Mouse (Mus musculus) midbrain, embryonic 13.5 days (tissue): ENCODE data around the gene Cxcr4. TPM values are rescaled to one million over a fixed set of nuclear protein-coding genes. Genes with fewer than 3 reads are reported as not detected.

Source experiments
- ATAC-seq: fragments of 200-750 bp; cut with Nextera tagmentation; 2 replicates; pipeline ENCODE4 v1.8.0; 2017; ENCODE audit warnings: mild to moderate bottlenecking, moderate TSS enrichment, moderate library complexity
- H3K27ac ChIP-seq: fragments of 300-500 bp; sonication (generic); 2 replicates; pipeline ENCODE4 v1.5.1; 2015; ENCODE audit warnings: inconsistent platforms, mild to moderate bottlenecking, moderate library complexity
- H3K27me3 ChIP-seq: fragments of 300-500 bp; sonication (generic); 2 replicates; pipeline ENCODE4 v1.6.1; 2015; ENCODE audit warnings: mild to moderate bottlenecking, inconsistent platforms
- H3K36me3 ChIP-seq: fragments of 300-500 bp; sonication (generic); 2 replicates; pipeline ENCODE4 v1.6.1; 2015; ENCODE audit warnings: mild to moderate bottlenecking, inconsistent platforms
- H3K4me1 ChIP-seq: fragments of 300-500 bp; sonication (generic); replicated peaks from 2 replicates; pipeline ENCODE4 v1.6.1; 2015; ENCODE audit warnings: inconsistent platforms
- H3K4me2 ChIP-seq: fragments of 300-500 bp; sonication (generic); replicated peaks from 2 replicates; pipeline ENCODE4 v1.6.1; 2015; ENCODE audit warnings: moderate library complexity, mild to moderate bottlenecking, inconsistent platforms
- H3K4me3 ChIP-seq: fragments of 300-500 bp; sonication (generic); replicated peaks from 2 replicates; pipeline ENCODE4 v1.5.1; 2015; ENCODE audit warnings: mild to moderate bottlenecking, inconsistent platforms
- H3K9ac ChIP-seq: fragments of 300-500 bp; sonication (generic); replicated peaks from 2 replicates; pipeline ENCODE4 v1.6.1; 2015; ENCODE audit warnings: mild to moderate bottlenecking, inconsistent platforms
- H3K9me3 ChIP-seq: fragments of 300-500 bp; sonication (generic); 2 replicates; pipeline ENCODE4 v1.6.1; 2016; ENCODE audit warnings: mild to moderate bottlenecking, inconsistent platforms
- WGBS: fragments of 180-500 bp; shearing (Covaris S2); methylation state at CpG from one replicate; pipeline ENCODE4 v1.1.7; 2015; 5-methylcytosine and 5-hydroxymethylcytosine counted together
- polyA plus RNA-seq: library from polyadenylated mRNA; unstranded; fragments of >200 nt; fragmentation: Nextera tagmentation; extraction: Ambion mirVana; gene quantifications from 2 replicates; pipeline ENCODE4 v1.2.1, GENCODE M21; 2015

Cxcr4 gene
- polyA plus RNA-seq = 13.6 and 15.4 TPM in 2 replicates

GRCm38 (mm10) chr1:128592211-128592741, at the start of gene Cxcr4:
Gene Cxcr4 (minus strand): TSS chr1:128592293.
- Histone ChIP-seq H3K27me3 (no peaks in the 10 kb centered on the region; the same call in 1 of the 2 replicates), H3K27ac (peak within 1 kb of the TSS; percentile 80), H3K36me3 (peaks cover 8% of the 10 kb centered on the region), H3K9ac (peak within 1 kb of the TSS; percentile 87), H3K4me2 (peak within 1 kb of the TSS; percentile 87), H3K4me3 (peak within 1 kb of the TSS; percentile 74), H3K9me3 (no peaks in the 10 kb centered on the region), H3K4me1 (peaks cover 75% of the 10 kb centered on the region)
- peak; percentile 81 for ATAC-seq
- 0% methylated on average over 27 of the region's 27 CpGs for WGBS

GRCm38 (mm10) chr1:128639707-128640107, 47.6 kb upstream of the Cxcr4 start:
- 0 out of 2 replicates have a peak, but pooled peaks have one; percentile 22 for ATAC-seq
- Histone ChIP-seq H3K9me3 (no peaks in the 10 kb centered on the region), H3K9ac (no peak overlapping the region), H3K4me1 (peaks cover 26% of the 10 kb centered on the region), H3K27me3 (peaks cover 3% of the 10 kb centered on the region; the same call in 1 of the 2 replicates), H3K4me2 (no peak overlapping the region), H3K4me3 (no peak overlapping the region), H3K36me3 (no peaks in the 10 kb centered on the region), H3K27ac (0 out of 2 replicates have a peak overlapping the region, but pooled peaks have one; percentile 11)
- 55% methylated on average over 4 of the region's 4 CpGs for WGBS

DNA sequence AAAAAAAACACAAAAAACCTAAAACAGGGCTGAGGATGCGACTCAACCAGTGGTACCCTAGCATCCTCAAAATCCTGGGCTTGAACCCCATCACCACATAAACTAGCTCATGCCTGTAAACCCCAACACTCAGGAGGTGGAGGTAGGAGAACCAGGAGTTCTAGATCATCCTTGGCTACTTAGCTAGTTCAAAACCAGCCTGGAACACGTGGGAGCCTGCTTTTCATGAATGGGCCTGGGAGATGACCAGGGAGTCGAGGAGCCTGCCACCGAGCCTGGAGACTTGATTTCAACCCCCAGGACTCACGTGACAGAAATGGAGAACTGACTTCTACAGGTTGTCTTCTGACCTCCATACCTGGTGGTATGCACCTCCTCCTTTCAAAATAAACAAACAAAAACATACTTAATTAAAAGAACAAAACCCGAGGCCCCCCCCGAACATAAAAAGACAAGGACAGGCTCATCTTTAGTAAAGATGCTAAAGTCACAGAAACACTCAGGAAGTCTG, 45.2 kb upstream of the Cxcr4 start:
- 92% methylated on average over 7 of the region's 7 CpGs for WGBS

GRCm38 (mm10) chr1:128636258-128637229, 44.5 kb upstream of the Cxcr4 start:
- peaks cover 13% of the 10 kb centered on the region for H3K4me1 ChIP-seq
- H3K36me3 ChIP-seq = no peaks in the 10 kb centered on the region
- ATAC-seq = no peak
- no peaks in the 10 kb centered on the region for H3K9me3 ChIP-seq
- H3K27me3 ChIP-seq = peaks cover 3% of the 10 kb centered on the region; the same call in 1 of the 2 replicates
- H3K27ac ChIP-seq = no peak overlapping the region
- H3K9ac ChIP-seq = no peak overlapping the region
- no peak overlapping the region for H3K4me3 ChIP-seq
- H3K4me2 ChIP-seq = no peak overlapping the region
- 94% methylated on average over 10 of the region's 10 CpGs for WGBS

More for the DNA sequence above, 45.2 kb upstream of the Cxcr4 start:
- no peak for ATAC-seq
- Histone ChIP-seq H3K9me3 (no peaks in the 10 kb centered on the region), H3K4me3 (no peak overlapping the region), H3K4me1 (peaks cover 13% of the 10 kb centered on the region), H3K36me3 (no peaks in the 10 kb centered on the region), H3K27ac (no peak overlapping the region), H3K9ac (no peak overlapping the region), H3K27me3 (peaks cover 3% of the 10 kb centered on the region; the same call in 1 of the 2 replicates), H3K4me2 (no peak overlapping the region)

DNA sequence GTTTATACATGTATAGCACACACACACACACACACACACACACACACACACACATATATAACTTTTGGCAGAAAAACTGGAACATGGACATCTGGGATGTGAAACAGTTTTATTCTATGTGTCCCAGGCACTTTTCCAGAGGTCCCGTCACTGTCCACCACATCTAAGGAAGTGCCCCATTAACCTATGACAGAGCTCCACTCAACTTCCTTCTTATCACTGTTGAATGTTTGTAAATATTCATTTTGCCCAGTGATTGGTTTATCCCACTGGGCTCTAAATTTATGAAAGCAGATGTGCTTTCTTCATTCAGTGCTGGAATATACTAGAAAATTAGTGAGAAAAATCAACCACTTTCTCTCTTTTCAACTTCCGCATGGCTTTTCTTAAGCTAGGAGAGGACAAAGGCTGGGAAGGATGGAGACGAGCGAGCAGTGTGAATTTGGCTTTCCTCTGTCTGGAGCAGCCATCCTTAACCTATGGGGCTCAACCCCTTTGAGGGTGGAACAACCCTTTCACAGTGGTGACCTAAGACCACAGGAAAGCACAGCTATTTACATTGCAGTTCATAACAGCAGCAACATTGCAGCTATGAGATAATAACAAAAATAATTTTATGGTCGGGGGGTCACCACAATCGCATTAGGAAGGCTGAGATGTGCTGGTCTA, 41.8 kb upstream of the Cxcr4 start:
- Histone ChIP-seq H3K9ac (no peak overlapping the region), H3K4me1 (no peaks in the 10 kb centered on the region), H3K9me3 (no peaks in the 10 kb centered on the region; the same call in 1 of the 2 replicates), H3K36me3 (no peaks in the 10 kb centered on the region), H3K4me2 (no peak overlapping the region), H3K27me3 (peaks cover 3% of the 10 kb centered on the region; the same call in 1 of the 2 replicates), H3K27ac (no peak overlapping the region), H3K4me3 (no peak overlapping the region)
- ATAC-seq = no peak
- 56% methylated on average over 6 of the region's 6 CpGs for WGBS

DNA sequence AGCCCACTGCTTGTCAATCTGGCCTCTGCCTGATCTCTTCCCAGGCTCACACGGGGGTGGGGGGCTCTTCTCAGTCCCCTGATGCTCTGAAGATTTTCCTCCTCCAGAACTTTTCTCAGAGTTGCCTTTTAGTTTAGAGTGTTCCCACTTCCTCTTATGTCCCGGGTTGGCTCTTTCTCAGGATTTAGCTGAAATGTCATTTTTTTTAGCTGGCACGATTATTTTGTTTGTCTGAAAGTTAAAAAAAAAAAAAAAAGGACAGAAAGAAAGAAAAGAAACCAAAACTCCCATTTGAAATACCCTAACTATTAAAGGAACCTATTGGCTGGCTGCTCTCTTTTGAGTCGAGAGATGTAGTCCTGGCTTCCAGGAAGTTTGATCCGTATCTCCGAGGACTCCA, 40.4 kb upstream of the Cxcr4 start:
- no peaks in the 10 kb centered on the region; the same call in 1 of the 2 replicates for H3K9me3 ChIP-seq
- no peak for ATAC-seq
- WGBS = 74% methylated on average over 6 of the region's 6 CpGs

DNA sequence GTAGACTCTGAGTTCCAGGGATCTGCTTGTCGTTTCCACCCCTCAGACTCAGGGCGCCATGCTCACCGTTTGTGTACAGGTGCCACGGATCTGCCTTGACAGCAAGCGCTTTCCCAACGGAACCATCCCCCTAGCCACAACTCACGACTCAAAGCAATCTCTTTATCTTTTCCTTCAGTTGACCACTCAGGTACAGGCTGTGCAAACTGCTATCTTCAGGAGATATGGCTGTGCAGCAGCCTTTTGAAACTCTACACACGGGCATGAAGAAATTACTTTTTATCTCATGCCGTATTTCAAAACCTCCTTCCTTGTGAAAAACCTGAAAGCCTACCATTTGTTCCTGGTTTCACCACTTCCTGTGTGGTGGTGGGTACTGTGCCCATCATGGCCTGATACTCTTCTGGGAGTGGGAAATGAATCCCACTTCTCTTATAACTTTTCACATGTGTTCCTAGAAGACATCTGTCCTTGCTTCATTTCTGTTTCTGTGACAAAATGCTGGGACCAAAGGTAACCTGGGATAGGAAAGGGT, 34.1 kb upstream of the Cxcr4 start:
- Histone ChIP-seq H3K4me2 (no peak overlapping the region), H3K4me3 (no peak overlapping the region), H3K9ac (no peak overlapping the region), H3K27ac (no peak overlapping the region), H3K9me3 (no peaks in the 10 kb centered on the region; the same call in 1 of the 2 replicates), H3K27me3 (no peaks in the 10 kb centered on the region), H3K36me3 (no peaks in the 10 kb centered on the region), H3K4me1 (peaks cover 25% of the 10 kb centered on the region)
- 89% methylated on average over 9 of the region's 9 CpGs for WGBS
- ATAC-seq = no peak

More for the DNA sequence above, 40.4 kb upstream of the Cxcr4 start:
- Histone ChIP-seq H3K27ac (no peak overlapping the region), H3K9ac (no peak overlapping the region), H3K4me2 (no peak overlapping the region), H3K4me3 (no peak overlapping the region), H3K27me3 (no peaks in the 10 kb centered on the region), H3K36me3 (no peaks in the 10 kb centered on the region), H3K4me1 (no peaks in the 10 kb centered on the region)

GRCm38 (mm10) chr1:128623594-128623887, 31.4 kb upstream of the Cxcr4 start:
- 33% methylated on average over 4 of the region's 4 CpGs for WGBS
- H3K27me3 ChIP-seq = no peaks in the 10 kb centered on the region
- ATAC-seq = peak; percentile 63; the same call in 1 of the 2 replicates
- no peak overlapping the region for H3K4me2 ChIP-seq
- H3K27ac ChIP-seq = no peak overlapping the region
- no peak overlapping the region for H3K4me3 ChIP-seq
- H3K9me3 ChIP-seq = no peaks in the 10 kb centered on the region
- H3K36me3 ChIP-seq = no peaks in the 10 kb centered on the region
- no peak overlapping the region for H3K9ac ChIP-seq
- peaks cover 25% of the 10 kb centered on the region for H3K4me1 ChIP-seq

DNA sequence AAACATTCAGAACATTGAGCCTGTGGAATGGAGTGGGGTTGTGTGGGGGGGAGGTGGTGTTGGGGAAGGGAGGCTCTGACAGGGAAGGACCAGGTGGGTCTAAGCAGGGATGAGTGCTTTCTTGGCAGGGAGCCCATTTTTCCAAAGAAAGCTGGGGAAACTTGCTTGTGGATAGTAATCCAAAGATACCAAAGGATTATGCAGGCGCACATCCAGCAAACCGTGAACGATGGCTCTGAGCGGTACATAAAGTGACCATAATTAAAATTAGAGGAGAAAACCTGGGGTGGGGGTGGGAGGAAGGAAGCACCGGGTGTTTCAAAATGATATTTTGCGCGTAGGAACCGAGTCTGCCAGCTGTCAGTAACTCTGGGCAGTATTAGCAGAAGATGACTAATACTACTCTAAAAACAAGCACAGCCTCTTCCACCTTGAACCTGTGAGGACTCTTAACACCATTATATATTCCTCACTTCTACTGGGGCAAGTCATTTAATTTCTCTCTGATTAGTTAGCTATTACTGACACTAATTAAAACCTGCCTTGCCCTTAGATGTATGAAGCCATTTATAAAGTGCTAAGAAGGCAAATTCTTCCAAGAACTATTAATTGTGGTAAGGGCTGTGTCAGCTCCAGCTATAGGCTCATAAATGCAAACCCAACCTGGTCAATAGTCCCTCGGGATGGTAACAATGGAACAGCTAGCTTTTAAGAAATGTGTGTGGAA, 30.9 kb upstream of the Cxcr4 start:
- WGBS = 34% methylated on average over 9 of the region's 9 CpGs
- H3K9ac ChIP-seq = no peak overlapping the region
- H3K4me3 ChIP-seq = no peak overlapping the region
- H3K9me3 ChIP-seq = no peaks in the 10 kb centered on the region
- ATAC-seq = peak; percentile 84
- H3K27me3 ChIP-seq = no peaks in the 10 kb centered on the region
- peaks cover 25% of the 10 kb centered on the region for H3K4me1 ChIP-seq
- H3K27ac ChIP-seq = peak overlapping the region; percentile 39; the same call in 1 of the 2 replicates
- no peaks in the 10 kb centered on the region for H3K36me3 ChIP-seq
- no peak overlapping the region for H3K4me2 ChIP-seq

DNA sequence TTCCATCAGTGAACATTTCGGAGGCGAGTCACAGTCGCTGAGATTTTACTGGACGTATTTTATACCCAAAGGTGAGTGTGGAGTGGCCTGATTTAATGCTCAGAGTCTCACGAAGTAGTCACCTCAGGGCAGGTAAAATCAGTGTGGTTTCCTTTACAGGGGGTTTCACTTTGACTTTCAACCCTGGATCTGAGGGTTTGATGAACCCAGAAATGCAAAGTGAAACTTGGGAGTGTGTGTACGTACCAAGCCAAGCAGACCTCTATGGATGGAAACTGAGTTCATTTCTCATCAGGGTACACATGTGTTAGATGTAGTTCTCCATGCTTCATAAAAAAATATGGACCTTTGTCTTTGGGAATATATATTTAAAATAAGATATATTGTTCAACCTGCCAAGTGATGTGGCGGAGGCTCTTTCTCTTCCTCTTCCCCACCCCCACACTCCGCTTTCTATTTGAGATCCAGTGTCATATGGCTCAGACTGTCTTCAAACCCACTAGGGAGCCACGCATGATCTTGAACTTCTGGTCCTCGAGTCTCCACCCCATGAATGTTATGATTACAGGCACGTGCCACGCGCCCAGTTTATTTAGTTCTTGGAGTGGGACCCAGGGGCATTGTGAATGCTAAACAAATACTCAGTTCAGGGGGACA, 25.7 kb upstream of the Cxcr4 start:
- WGBS = 93% methylated on average over 13 of the region's 13 CpGs
- H3K36me3 ChIP-seq = no peaks in the 10 kb centered on the region
- ATAC-seq = no peak
- no peak overlapping the region for H3K4me3 ChIP-seq
- no peak overlapping the region for H3K9ac ChIP-seq
- no peak overlapping the region for H3K4me2 ChIP-seq
- H3K27ac ChIP-seq = no peak overlapping the region
- H3K27me3 ChIP-seq = no peaks in the 10 kb centered on the region
- no peaks in the 10 kb centered on the region for H3K9me3 ChIP-seq
- H3K4me1 ChIP-seq = peaks cover 12% of the 10 kb centered on the region

GRCm38 (mm10) chr1:128616586-128616985, 24.5 kb upstream of the Cxcr4 start:
- no peak overlapping the region for H3K27ac ChIP-seq
- peaks cover 2% of the 10 kb centered on the region; the same call in 1 of the 2 replicates for H3K4me1 ChIP-seq
- ATAC-seq = no peak
- no peak overlapping the region for H3K4me2 ChIP-seq
- H3K4me3 ChIP-seq = no peak overlapping the region
- no peaks in the 10 kb centered on the region for H3K27me3 ChIP-seq
- no peaks in the 10 kb centered on the region for H3K36me3 ChIP-seq
- 69% methylated on average over 2 of the region's 2 CpGs for WGBS
- no peaks in the 10 kb centered on the region for H3K9me3 ChIP-seq
- H3K9ac ChIP-seq = no peak overlapping the region
